Mouse (Mus musculus) cerebellum, adult 11 months (tissue): Measurements from ENCODE around the gene Tedc1.

Source experiments
- DNase-seq: peaks from one replicate; pipeline ENCODE4 v3.0.0; 2022

The Tedc1 gene

DNA sequence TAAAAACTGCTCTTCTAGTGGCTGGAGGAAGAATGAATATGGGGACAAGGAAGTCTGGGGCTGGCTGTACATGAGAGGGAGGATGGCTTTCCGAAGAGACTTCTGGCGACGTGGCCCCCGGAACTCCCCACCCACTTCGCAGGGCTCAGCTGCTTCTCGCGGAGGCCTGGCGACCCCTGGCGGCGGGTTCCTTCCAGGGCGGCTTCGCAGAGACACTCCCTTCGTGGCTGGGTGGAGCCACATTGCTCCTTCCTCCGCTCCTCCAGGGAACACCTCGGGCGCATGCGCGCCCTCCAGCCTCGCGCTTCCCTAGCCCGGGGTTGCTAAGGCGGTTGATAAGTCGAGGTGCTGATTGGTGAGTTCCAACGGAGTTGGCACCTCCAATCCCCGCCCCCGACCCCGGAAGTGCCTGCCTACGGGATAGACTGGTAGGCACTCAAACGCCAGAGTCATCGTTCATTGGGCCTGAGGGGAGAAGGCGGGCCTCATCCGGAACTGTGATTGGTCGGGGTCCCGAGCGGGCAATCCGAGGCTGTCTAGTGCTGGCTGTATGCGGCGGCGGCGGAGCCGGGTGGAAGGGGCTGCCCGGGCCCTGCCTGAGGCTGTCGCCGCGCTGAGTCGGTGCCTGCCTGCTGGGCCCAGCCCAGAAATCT is at the start of gene Tedc1:
Gene Tedc1, plus strand, starts transcription at position 535 of the 653 bp plus-strand sequence.
- peak; percentile 99 for DNase-seq

DNA sequence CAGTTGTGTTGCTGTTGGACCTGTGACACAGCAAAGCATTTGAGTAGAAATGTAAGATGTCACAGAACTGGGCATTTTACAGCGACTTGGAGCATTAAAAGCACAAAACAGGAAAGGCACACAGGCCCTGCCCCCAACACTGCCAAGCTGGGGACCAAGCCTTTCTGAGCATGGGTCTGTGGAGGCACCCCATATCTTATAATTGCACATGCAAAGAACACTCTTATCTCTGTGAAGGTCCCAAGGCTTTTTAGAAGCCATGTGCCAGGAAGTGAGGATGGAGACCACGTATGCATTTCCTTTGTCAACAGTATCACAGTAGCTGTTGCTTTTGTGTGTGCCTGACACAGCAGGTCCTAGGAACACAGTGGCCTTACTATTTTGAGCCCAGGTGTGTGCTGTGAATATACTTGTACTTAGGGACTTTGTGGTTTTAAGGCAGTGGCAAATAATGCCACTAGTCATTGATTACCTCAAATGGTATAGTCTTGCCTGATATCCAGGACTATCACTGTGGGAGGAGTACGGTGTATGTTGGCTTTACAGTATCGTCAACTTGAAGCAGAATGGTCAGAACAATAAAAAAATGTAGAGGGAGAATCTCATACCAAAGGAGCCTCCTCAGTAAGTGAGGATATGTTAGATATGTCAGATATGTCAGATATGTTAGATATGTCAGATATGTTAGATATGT is 48.6 kb upstream of the Tedc1 start:
- no peak for DNase-seq

DNA sequence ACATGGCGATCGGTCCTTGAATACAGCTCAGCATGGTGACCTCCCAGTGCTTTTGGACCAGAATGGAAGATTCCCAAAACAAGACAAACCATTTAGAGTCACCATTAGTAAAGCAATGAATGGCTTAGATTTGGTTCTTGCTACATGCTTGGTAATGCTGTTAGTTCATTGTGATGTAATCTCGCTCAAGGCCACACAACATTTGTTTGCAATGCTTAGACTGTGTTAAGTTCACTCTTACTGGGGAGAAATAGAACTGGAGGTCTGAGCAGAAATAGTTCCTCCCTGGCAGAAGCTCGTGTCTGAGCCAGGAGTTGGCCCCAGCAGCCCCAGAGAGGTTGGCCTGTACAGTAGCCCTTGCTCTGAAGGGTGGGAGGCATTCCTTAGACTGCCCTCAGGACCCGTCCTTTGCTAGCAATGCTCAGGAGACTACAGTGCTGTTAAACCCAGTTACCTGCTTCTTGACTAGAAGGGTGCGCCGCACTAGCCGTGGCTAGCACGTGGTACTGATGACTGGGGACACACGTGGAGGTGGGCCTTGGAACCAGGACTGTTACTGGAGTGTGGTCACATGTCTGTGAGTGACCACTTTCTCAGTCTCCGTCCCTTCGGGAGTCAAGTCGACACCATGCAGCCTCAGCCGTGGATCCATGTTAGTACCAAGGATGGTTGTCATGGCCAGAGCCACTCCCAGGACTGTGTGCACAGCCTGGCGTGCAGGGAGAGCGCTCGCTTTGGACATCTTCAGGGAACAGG is 47.5 kb upstream of the Tedc1 start:
- no peak for DNase-seq

DNA sequence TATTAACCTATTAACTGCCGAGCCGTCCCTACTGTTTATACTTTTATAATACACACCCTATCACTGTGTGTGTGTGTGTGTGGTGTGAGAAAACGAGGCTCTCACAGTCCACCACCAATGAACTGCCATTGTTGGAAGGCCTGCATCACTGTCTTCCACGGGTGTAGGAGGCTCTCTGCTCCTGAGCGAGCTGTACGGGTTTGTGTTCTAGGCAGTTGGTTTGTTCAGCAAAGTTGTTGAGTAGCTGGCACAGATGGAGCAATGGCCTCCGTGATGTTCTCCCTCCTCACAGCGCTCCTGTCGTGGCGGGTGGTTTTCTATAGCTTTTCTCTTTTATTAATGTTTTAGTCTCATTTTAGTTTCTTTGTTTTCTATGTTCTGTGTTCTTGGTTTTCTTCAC is 46.4 kb upstream of the Tedc1 start:
- DNase-seq: no peak

DNA sequence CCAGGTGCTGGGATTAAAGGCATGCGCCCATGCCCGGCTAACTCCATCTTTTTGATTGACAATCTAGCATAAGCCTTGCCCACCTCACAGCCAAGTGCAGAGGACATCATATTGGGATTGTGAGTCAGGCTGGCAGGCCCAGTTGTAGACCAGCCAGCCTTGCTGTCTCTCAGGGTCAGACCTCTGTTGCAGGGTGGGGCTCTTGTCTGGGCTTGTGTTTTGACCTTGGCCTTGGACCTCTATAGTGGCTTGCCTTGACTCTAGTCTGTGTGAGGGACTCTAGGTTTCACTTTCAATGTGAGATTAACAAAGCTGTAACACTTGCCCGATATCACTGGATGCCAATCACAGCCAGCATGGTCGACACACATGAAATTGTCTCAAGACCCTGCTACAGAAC is 42.1 kb upstream of the Tedc1 start:
- no peak for DNase-seq

DNA sequence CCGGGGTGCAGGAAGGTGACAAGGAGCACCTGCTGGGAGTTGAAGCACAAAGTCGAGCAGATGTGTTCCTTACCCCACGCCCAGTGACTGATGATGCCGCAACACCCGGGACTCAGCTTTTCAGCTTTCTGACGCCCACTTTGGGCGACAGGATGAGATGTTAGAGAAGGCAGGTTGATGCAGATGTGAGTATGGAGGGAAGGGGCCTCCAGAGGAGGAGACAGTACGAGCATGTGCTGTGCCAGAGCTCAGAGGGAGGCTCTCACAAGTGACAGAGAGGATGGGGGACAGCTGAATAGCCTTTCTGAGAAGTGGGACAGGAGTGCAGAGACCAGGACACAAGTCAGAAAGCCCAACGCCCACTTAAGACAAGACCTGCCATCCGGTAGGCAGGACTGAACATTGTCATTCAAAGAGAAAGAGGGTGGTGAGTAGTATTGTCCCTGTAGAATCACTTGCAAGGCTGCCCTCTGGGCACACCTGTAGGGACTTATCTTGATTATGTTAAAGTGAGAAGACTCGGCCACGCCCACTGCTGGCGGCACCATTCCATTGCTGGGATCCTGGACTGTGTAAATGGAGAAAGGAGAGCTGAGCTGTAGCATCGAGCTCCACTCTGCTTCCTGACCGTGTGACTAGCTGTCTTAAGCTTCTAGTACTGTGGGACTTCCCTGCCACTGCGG is 41.2 kb upstream of the Tedc1 start:
- DNase-seq: no peak

DNA sequence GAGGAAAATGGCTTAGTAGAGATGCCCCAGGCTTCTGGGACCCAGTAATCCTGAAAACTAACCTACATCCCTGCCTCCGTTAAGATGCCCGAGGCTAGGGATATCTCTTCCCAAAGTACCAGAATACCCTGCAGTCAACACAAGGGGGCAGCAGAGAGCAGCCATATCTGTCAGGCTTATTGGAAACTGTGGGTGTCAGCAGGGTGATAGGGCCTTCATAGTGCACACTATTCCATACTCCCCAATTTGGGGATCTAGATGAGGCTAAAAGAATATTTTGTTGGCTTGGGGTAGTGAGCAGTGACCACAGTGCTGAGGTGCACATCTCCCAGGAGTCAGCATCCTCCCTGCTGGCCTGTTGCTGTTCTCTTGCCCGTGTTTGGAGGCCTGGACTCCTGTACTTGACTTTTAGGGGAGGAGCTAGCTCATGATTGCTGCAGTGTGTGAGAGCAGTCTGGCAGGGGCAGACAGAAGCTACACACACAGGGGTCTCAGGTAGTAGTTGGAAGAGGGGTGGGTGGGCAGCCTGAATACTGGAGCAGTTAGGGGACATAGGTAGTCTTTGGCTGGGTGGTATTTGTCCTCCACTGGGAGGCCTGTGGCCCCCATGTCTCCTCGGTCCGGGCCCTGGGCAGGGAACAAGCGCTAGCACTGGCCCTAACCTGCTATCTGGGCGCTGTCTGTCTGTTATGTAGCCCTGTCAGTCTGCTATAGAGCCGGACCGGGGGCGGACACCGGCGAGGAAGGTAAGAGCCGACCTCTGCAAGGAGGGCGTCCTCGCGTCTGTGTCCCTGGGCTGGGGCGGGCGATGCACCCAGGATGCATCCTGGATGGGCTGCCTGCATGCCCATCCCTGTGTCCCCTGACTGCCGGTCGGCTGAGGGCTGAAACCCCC is 36.5 kb upstream of the Tedc1 start:
- DNase-seq: peak; percentile 74

DNA sequence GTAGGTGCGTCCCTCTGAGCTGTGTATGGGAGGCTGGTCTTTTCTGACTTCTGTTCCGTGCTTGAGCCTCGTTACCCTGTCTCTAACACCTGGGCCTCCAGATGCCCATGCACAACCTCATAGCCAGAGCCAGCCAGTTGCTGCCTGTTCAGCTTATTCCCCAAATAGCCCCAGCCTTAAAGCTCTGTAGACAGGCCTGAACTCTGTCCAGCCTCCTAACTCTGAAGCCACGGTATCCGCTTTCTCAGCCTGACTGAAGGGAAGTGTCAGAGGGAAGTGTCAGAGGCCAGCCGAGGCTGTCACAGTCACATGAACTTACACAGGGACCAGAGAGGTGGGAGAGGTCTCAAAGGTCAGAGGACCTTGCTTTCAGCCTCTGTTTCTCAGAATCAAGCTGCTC is 31.5 kb upstream of the Tedc1 start:
- DNase-seq: no peak

DNA sequence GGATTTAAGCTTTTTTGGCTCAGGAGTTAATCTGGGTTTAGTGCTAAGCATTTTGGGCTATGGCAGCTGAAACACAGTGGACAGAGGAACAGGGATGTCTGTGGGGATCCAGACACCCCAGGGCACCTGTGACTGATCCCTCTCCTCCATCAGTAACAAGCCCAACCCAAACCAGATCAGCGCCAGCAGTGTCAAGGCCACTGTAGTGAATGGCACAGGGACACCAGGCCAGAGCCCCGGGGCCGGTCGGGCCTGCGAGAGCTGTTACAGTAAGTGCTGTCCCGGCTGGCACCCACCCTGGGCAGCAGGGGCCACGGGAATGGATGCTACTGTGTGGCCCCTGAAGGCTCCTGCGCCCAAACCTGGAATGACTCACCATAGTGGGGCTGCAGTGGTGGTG is 25.5 kb upstream of the Tedc1 start:
- DNase-seq: no peak

DNA sequence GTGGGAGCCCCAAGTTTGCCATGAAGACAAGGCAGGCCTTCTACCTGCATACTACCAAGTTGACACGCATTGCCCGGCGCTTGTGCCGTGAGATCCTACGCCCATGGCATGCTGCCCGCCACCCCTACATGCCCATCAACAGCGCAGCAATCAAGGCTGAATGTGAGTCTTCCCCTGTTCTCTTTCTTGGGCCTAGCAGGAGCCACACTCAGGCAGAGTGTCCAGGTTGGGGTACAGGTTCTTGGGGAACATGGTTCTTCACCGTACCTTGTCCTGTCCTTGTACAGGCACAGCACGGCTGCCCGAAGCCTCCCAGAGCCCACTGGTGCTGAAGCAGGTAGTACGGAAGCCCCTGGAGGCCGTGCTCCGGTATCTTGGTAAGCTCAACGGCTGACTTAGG is 24.6 kb upstream of the Tedc1 start:
- no peak for DNase-seq

DNA sequence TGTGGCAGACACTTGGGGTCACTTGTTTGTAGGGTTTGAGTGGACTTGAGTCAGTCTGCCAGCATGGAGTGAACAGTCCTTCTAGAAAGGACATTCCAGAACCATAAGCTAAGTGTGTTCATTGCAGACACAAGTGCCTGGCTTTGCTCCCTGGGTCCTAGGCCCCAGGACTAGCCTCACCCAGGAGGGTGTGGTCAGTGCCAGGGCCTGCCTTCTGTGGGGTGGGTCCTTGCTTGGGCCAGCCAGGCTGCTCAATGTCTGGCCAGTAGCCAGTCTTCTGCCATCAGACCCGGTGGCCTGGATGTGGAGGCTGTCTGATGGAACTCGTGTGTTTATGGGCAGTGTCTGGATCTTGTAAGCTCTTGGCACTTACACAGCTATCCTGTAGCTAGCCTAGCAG is 23.7 kb upstream of the Tedc1 start:
- no peak for DNase-seq

DNA sequence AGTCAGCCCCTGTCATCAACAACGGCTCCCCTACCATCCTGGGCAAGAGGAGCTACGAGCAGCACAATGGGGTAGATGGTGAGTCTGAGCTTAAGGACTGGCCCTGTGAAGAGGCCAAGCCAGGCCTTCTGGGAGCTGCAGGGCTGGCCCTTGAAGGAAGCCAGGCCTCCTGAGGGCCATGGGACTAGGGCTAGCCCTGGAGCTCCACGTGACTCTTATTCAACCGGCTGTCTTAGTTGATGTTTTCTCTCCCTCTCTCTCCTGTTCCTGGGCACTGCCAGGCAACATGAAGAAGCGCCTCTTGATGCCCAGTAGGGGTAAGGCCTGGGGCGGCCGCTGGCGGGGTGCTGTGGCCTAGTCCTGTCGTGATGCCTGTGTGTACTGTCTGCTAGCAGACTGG is 23.0 kb upstream of the Tedc1 start:
- DNase-seq: no peak

DNA sequence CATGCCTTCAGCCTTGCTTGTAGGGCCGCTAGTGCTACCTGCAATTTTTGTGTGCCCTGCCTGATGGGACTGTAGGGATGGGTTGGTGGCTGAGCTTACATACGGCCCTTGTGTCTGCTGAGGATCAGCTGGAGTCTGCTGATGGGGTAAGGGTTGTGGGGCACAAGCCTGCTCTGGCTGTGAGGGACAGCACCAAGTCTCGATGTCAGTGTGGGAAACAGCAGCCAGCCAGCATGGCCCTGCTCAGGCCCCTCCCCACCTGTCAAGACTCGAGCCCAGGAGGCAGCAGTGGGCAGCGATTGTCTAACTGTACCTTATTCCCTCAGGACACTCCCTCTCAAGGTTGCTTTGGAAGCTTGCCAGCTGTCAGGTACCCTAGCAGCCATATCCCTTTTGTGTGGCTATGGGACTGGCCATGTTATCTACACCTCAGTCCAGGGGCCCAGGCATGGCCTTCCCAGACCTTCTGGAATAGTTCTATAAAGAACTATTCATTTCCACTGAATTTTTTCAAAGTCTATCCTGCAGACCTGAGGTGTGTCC is 22.3 kb upstream of the Tedc1 start:
- DNase-seq: no peak

DNA sequence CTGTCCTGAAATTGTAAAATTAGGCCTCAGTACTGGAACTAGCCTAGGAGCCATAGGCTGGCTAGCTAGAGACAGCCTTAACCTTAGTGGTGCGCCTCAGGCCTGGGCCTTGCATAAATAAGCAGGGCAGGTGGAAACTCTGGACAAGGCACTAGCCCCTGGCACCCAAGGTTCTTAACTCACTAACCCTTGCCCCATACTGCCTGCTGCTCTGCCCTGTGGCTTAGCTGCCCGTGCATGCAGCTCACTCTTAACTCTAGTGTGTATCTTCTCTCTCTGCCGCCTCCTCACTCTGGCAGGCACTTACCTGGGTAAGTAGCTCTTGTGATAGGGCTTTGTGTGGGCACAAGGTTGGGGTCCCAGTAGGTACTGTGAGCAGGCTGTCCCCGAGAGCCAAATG is 21.7 kb upstream of the Tedc1 start:
- no peak for DNase-seq

DNA sequence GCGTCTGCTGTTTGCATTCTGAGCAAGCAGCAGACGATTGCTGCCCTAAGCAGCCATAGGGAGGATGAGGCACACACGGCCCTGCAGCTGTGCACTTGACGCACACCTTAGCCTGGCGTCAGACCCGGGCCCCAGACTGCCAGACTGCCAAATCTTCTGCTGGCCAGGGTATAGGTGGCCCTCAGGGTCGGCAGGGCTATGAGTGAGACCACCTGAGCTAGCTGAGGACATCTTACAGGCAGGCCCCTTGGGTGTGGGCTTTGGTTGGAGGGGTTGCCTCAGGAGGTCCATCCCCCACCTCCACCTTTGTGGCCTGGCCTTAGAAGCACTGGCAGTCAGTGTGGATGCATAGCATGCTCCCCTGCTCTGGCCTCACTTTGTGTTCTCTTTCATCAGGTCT is 20.8 kb upstream of the Tedc1 start:
- no peak for DNase-seq

DNA sequence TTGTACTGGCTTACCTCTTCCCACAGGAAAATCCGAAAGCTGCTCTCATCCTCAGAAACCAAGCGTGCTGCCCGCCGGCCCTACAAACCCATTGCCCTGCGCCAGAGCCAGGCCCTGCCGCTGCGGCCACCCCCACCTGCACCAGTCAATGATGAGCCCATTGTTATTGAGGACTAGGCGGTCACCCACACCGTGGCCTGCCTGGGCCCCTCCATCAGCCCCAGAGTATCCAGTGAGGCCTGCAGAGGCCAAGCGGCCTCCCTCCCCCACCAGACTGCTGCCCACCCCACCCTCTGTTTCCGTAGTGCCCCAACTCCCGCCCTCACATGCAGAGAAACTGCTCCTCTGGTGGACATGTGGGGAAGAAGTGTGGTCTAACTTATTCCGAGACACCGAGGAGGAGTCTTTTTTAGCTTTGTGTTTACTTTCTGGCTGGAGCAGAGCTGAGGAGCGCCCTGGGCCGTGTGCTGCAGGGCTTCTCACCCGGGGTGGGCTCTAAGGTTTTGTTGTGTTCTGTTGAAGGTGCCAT is 19.7 kb upstream of the Tedc1 start:
- DNase-seq: no peak

DNA sequence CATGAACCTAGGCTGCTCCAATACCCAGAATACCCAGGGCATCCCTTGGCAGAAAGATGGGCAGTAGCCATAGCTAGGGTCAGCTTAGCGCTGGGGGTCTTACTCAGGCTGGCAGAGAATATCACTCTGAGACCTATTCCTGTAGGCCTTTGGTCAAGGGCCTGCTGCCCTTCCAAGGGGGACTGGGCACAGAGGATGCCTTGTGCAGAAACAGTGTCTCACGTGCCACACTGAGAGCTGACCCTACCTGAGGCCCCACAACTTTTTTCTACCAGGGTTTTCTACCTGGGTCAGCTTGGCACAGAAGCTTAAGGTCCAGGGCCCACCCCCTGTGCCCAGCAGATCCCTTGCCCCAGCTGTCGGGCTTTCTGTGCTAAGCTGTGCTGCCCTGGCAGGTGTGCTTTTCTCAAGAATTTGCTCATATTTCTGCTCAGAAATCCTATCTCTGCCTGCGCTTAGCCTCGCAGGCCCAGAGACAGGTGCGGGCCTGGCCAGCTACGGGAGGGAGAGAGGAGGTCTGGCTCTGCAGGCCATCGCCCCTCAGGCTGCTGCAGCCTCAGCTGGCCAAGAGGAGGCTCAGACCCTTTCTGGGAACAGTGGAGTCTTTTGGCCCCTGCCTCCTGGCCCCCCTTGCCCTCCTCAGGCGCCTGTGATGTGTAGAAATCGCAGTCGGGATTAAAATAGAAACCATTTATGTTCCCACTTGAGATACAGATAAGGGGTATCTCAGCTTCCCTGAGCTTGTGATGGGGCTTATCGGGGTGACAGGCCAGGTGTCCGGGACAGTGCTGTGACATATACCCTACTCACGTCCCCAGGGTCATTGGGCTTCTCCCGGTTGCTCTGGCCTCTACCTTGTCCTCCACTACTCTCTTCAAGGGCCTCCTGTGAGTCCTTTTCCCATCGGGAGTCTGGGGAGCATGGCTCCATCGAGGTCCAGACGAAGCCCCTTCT is 18.7 kb upstream of the Tedc1 start:
- no peak for DNase-seq

DNA sequence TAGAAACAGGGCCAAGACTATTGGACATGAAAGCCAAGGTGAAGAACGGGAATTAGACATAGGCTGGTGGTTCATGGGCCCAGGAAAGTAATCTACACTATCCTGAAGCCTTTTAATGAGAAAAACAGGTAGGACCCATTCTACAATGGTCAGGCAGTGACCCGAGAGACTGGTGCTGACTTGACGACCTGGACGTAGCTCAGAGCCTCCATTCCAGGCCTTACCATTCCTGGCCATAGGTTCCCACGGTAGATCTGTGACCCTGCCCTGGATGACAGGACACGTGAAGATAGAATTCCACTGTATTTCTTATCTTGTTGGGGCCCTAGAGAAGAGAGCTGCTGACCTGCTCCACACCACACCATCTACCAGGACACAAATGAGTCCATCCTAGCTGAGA is 17.9 kb upstream of the Tedc1 start:
- DNase-seq: no peak

DNA sequence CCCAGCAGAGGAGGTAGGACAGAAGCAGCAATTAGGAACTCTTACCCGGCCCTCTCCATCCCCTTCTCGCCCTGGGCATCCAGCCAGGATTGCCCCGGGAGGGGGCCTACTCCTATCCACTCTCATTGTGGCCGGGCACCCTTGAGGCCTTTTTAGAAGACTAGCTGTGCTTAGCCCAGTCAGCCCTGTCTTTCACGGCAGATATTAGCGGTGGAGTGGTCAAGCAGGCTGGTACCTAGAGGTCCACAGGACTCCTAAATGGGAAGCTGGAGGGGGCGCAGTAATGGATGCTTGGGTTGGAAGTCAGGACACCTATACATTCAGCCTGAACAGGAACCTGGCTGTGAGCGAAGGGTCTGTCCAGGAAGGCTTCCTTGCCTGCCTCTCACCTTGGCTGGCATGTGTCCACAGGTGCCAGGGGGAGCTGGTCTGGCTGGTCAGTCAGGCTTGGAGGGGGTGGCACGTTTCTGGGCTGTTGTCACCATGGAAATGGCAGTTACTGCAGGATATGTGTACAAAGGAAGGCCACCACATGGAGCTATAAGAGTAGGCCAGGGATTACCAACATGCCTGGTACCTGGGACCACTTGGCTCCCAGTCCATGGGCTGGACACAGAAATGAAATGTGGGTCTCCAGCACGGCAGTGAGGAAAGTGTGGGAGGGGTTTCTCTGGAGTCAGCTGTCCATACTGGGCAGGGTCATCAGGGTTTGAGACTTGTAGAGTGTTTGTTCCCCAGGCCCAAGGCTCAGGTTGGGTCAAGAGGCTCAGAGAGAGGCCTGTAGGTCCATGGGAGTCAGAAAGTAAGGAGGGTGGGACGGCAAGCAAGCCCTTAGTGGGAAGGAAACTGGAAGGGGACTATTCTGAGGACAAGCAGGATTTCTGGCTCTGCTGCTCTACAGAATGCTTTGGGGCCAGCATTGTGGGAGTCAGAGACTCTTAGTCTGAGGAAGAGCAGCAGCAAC is 17.0 kb upstream of the Tedc1 start:
- no peak for DNase-seq
